Mouse (Mus musculus) MEL (cell line): ENCODE measurements around the gene Prkcd. TPM values are rescaled to one million over a fixed set of nuclear protein-coding genes. Genes with fewer than 3 reads are reported as not detected.

Source experiments
- DNase-seq: peaks from one replicate; pipeline ENCODE4 v3.0.0; 2011; ENCODE audit warnings: low read depth, low spot score
- H3K27ac ChIP-seq: 2 replicates; pipeline ENCODE4 v1.5.1; 2012; ENCODE audit warnings: low read depth, mild to moderate bottlenecking, control low read depth, low read length, moderate library complexity; ENCODE audit not compliant: control insufficient read depth
- H3K27me3 ChIP-seq, 2 experiments: fragments of 150-350 bp in 1 of 2; sonication (generic) in 1 of 2; 2 replicates each; pipeline ENCODE4 v1.6.1; 2012; ENCODE audit warnings: low read length in 2 of 2, mild to moderate bottlenecking in 2 of 2, improper control_type of control experiment in 1 of 2, moderate library complexity in 1 of 2; ENCODE audit not compliant: insufficient read depth in 2 of 2, control insufficient read depth in 1 of 2
- H3K36me3 ChIP-seq, 2 experiments: 2 replicates each; pipeline ENCODE4 v1.6.1; 2012 to 2014; ENCODE audit warnings: low read length in 2 of 2, improper control_type of control experiment in 1 of 2, inconsistent platforms in 1 of 2, mild to moderate bottlenecking in 1 of 2; ENCODE audit not compliant: insufficient read depth in 2 of 2, control insufficient read depth in 1 of 2
- H3K4me1 ChIP-seq, 2 experiments: fragments of 150-350 bp in 1 of 2; sonication (generic) in 1 of 2; 2 replicates each; pipeline ENCODE4 v1.6.1; 2012; ENCODE audit warnings: low read length in 2 of 2, improper control_type of control experiment in 1 of 2, mild to moderate bottlenecking in 1 of 2; ENCODE audit not compliant: insufficient read depth in 2 of 2, control insufficient read depth in 1 of 2
- H3K4me3 ChIP-seq, 2 experiments: fragments of 150-350 bp in 1 of 2; sonication (generic) in 1 of 2; 2 replicates each; pipeline ENCODE4 v1.5.1; 2012; ENCODE audit warnings: low read depth in 2 of 2, low read length in 2 of 2, mild to moderate bottlenecking in 2 of 2, moderate library complexity in 2 of 2, control low read depth in 1 of 2, improper control_type of control experiment in 1 of 2; ENCODE audit not compliant: control insufficient read depth in 1 of 2, insufficient read depth in 1 of 2
- H3K79me2 ChIP-seq: 2 replicates; pipeline ENCODE4 v1.6.1; 2012; ENCODE audit warnings: mild to moderate bottlenecking, low read length, moderate library complexity; ENCODE audit not compliant: control insufficient read depth, poor library complexity, insufficient read depth
- H3K9ac ChIP-seq: 2 replicates; pipeline ENCODE4 v1.6.1; 2012; ENCODE audit warnings: low read depth, mild to moderate bottlenecking, control low read depth, low read length, moderate library complexity; ENCODE audit not compliant: control insufficient read depth, poor library complexity, severe bottlenecking
- H3K9me3 ChIP-seq: fragments of 150-350 bp; sonication (generic); replicated peaks from 2 replicates; pipeline ENCODE4 v1.6.1; 2012; ENCODE audit warnings: mild to moderate bottlenecking, low read length, improper control_type of control experiment, moderate library complexity; ENCODE audit not compliant: insufficient read depth
- BHLHE40 ChIP-seq: IDR thresholded peaks from 2 replicates; pipeline ENCODE4 v1.6.1; 2012; ENCODE audit warnings: low read depth, mild to moderate bottlenecking, inconsistent platforms, low read length, improper control_type of control experiment, borderline replicate concordance
- CHD1 ChIP-seq: IDR thresholded peaks from 2 replicates; pipeline ENCODE4 v1.6.1; 2012; ENCODE audit warnings: low read depth, mild to moderate bottlenecking, inconsistent platforms, low read length, improper control_type of control experiment
- CHD2 ChIP-seq: IDR thresholded peaks from 2 replicates; pipeline ENCODE4 v1.6.1; 2011; ENCODE audit warnings: low read length, improper control_type of control experiment
- CTCF ChIP-seq, 3 experiments: IDR thresholded peaks in 2 of 3; conservative IDR thresholded peaks in 1 of 3; 2 replicates each; pipeline ENCODE4 v1.5.1; 2011 to 2012; ENCODE audit warnings: low read length in 3 of 3, low read depth in 2 of 3, mild to moderate bottlenecking in 2 of 3, improper control_type of control experiment in 1 of 3, inconsistent platforms in 1 of 3, mixed read lengths in 1 of 3, moderate library complexity in 1 of 3; ENCODE audit not compliant: control insufficient read depth in 1 of 3, insufficient read depth in 1 of 3, poor library complexity in 1 of 3, severe bottlenecking in 1 of 3
- ELF1 ChIP-seq: IDR thresholded peaks from 2 replicates; pipeline ENCODE4 v1.6.1; 2014; ENCODE audit warnings: low read depth, mild to moderate bottlenecking, inconsistent platforms, low read length, improper control_type of control experiment, moderate library complexity
- EP300 ChIP-seq, 2 experiments: IDR thresholded peaks; 2 replicates each; pipeline ENCODE4 v1.6.1; 2011; ENCODE audit warnings: improper control_type of control experiment in 2 of 2, low read length in 2 of 2, low read depth in 1 of 2, mild to moderate bottlenecking in 1 of 2
- ETS1 ChIP-seq: IDR thresholded peaks from 2 replicates; pipeline ENCODE4 v1.6.1; 2012; ENCODE audit warnings: low read depth, mild to moderate bottlenecking, inconsistent platforms, low read length, improper control_type of control experiment, moderate library complexity
- GABPA ChIP-seq: IDR thresholded peaks from 2 replicates; pipeline ENCODE4 v1.6.1; 2012; ENCODE audit warnings: low read depth, mild to moderate bottlenecking, inconsistent platforms, low read length, improper control_type of control experiment, moderate library complexity
- GATA1 ChIP-seq: IDR thresholded peaks from 2 replicates; pipeline ENCODE4 v1.6.1; 2011; ENCODE audit warnings: low read depth, low read length, improper control_type of control experiment
- HCFC1 ChIP-seq: IDR thresholded peaks from 2 replicates; pipeline ENCODE4 v1.6.1; 2012; ENCODE audit warnings: low read depth, mild to moderate bottlenecking, inconsistent platforms, low read length, improper control_type of control experiment, moderate library complexity
- JUND ChIP-seq: IDR thresholded peaks from 2 replicates; pipeline ENCODE4 v1.6.1; 2011; ENCODE audit warnings: low read depth, mild to moderate bottlenecking, improper control_type of control experiment, low read length
- KAT2A ChIP-seq: conservative IDR thresholded peaks from 2 replicates; pipeline ENCODE4 v1.6.1; 2012; ENCODE audit warnings: low read depth, low read length, improper control_type of control experiment, inconsistent platforms
- MAFK ChIP-seq: IDR thresholded peaks from 2 replicates; pipeline ENCODE4 v1.6.1; 2011; ENCODE audit warnings: low read depth, mild to moderate bottlenecking, low read length, improper control_type of control experiment, borderline replicate concordance
- MAX ChIP-seq: IDR thresholded peaks from 2 replicates; pipeline ENCODE4 v1.6.1; 2011; ENCODE audit warnings: low read length, improper control_type of control experiment
- MAZ ChIP-seq: IDR thresholded peaks from 2 replicates; pipeline ENCODE4 v1.6.1; 2012; ENCODE audit warnings: low read depth, mild to moderate bottlenecking, inconsistent platforms, low read length, improper control_type of control experiment
- MEF2A ChIP-seq: IDR thresholded peaks from 2 replicates; pipeline ENCODE4 v1.6.1; 2014; ENCODE audit warnings: low read depth, mild to moderate bottlenecking, inconsistent platforms, low read length, improper control_type of control experiment; ENCODE audit not compliant: poor library complexity, insufficient replicate concordance, severe bottlenecking; ENCODE audit errors: extremely low read depth
- MYB ChIP-seq: IDR thresholded peaks from 2 replicates; pipeline ENCODE4 v1.6.1; 2011; ENCODE audit warnings: mild to moderate bottlenecking, low read depth, low read length, improper control_type of control experiment
- MYC ChIP-seq: IDR thresholded peaks from 2 replicates; pipeline ENCODE4 v1.6.1; 2011; ENCODE audit warnings: low read depth, mild to moderate bottlenecking, low read length, improper control_type of control experiment, moderate library complexity
- NELFE ChIP-seq: IDR thresholded peaks from 2 replicates; pipeline ENCODE4 v1.6.1; 2011; ENCODE audit warnings: low read depth, low read length, improper control_type of control experiment
- NRF1 ChIP-seq: IDR thresholded peaks from 2 replicates; pipeline ENCODE4 v1.6.1; 2014; ENCODE audit warnings: low read depth, mild to moderate bottlenecking, inconsistent platforms, low read length, improper control_type of control experiment, moderate library complexity; ENCODE audit not compliant: poor library complexity, insufficient read depth, severe bottlenecking
- POLR2A ChIP-seq, 2 experiments: IDR thresholded peaks; 2 replicates each; pipeline ENCODE4 v1.6.1; 2011 to 2012; ENCODE audit warnings: low read length in 2 of 2, mild to moderate bottlenecking in 2 of 2, control low read depth in 1 of 2, improper control_type of control experiment in 1 of 2, low read depth in 1 of 2, moderate library complexity in 1 of 2; ENCODE audit not compliant: control insufficient read depth in 1 of 2, insufficient read depth in 1 of 2, poor library complexity in 1 of 2
- POLR2AphosphoS2 ChIP-seq: IDR thresholded peaks from 2 replicates; pipeline ENCODE4 v1.6.1; 2011; ENCODE audit warnings: low read length, improper control_type of control experiment
- POLR2AphosphoS5 ChIP-seq: IDR thresholded peaks from 2 replicates; pipeline ENCODE4 v1.6.1; 2012; ENCODE audit warnings: low read depth, borderline replicate concordance, mild to moderate bottlenecking, inconsistent platforms, low read length, moderate library complexity, mixed read lengths
- RAD21 ChIP-seq: IDR thresholded peaks from 2 replicates; pipeline ENCODE4 v1.6.1; 2011; ENCODE audit warnings: mild to moderate bottlenecking, low read depth, low read length, improper control_type of control experiment
- RCOR1 ChIP-seq: IDR thresholded peaks from 2 replicates; pipeline ENCODE4 v1.6.1; 2012; ENCODE audit warnings: low read depth, mild to moderate bottlenecking, inconsistent platforms, low read length, improper control_type of control experiment
- SIN3A ChIP-seq: IDR thresholded peaks from 2 replicates; pipeline ENCODE4 v1.6.1; 2012; ENCODE audit warnings: low read length, improper control_type of control experiment, inconsistent platforms
- SMC3 ChIP-seq: IDR thresholded peaks from 2 replicates; pipeline ENCODE4 v1.6.1; 2011; ENCODE audit warnings: low read depth, low read length, improper control_type of control experiment
- TAL1 ChIP-seq: IDR thresholded peaks from 2 replicates; pipeline ENCODE4 v1.6.1; 2012; ENCODE audit warnings: mild to moderate bottlenecking, inconsistent platforms, low read length, moderate library complexity, mixed read lengths
- TBP ChIP-seq: IDR thresholded peaks from 2 replicates; pipeline ENCODE4 v1.8.0; 2011; ENCODE audit warnings: low read depth, low read length, improper control_type of control experiment
- TCF12 ChIP-seq: IDR thresholded peaks from 2 replicates; pipeline ENCODE4 v1.6.1; 2014; ENCODE audit warnings: low read depth, mild to moderate bottlenecking, inconsistent platforms, low read length, improper control_type of control experiment, moderate library complexity
- UBTF ChIP-seq: IDR thresholded peaks from 2 replicates; pipeline ENCODE4 v1.6.1; 2012; ENCODE audit warnings: low read depth, mild to moderate bottlenecking, inconsistent platforms, low read length, improper control_type of control experiment, moderate library complexity, borderline replicate concordance; ENCODE audit not compliant: insufficient read depth
- USF1 ChIP-seq: IDR thresholded peaks from 2 replicates; pipeline ENCODE4 v1.6.1; 2014; ENCODE audit warnings: low read depth, mild to moderate bottlenecking, inconsistent platforms, low read length, improper control_type of control experiment, moderate library complexity
- USF2 ChIP-seq, 2 experiments: IDR thresholded peaks; 2 replicates each; pipeline ENCODE4 v1.6.1; 2011 to 2012; ENCODE audit warnings: improper control_type of control experiment in 2 of 2, low read length in 2 of 2, borderline replicate concordance in 1 of 2, inconsistent platforms in 1 of 2, low read depth in 1 of 2, mild to moderate bottlenecking in 1 of 2; ENCODE audit not compliant: insufficient read depth in 1 of 2
- ZC3H11A ChIP-seq: IDR thresholded peaks from 2 replicates; pipeline ENCODE4 v1.6.1; 2012; ENCODE audit warnings: low read depth, mild to moderate bottlenecking, inconsistent platforms, low read length, improper control_type of control experiment
- ZKSCAN1 ChIP-seq: IDR thresholded peaks from 2 replicates; pipeline ENCODE4 v1.6.1; 2012; ENCODE audit warnings: low read depth, mild to moderate bottlenecking, inconsistent platforms, low read length, improper control_type of control experiment, moderate library complexity
- ZMIZ1 ChIP-seq: IDR thresholded peaks from 2 replicates; pipeline ENCODE4 v1.6.1; 2012; ENCODE audit warnings: low read depth, mild to moderate bottlenecking, inconsistent platforms, low read length, improper control_type of control experiment, moderate library complexity
- ZNF384 ChIP-seq: IDR thresholded peaks from 2 replicates; pipeline ENCODE4 v1.6.1; 2012; ENCODE audit warnings: low read depth, mild to moderate bottlenecking, inconsistent platforms, low read length, improper control_type of control experiment
- polyA plus RNA-seq, 2 experiments: library from polyadenylated mRNA; stranded (reverse) in 1 of 2; unstranded in 1 of 2; fragments of >175 nt in 1 of 2; fragments of >200 nt in 1 of 2; gene quantifications; 2 replicates each; pipeline versions ENCODE4 v1.2.1 to v1.2.4; 2012; ENCODE audit warnings: low replicate concordance in 2 of 2, low read depth in 1 of 2; ENCODE audit not compliant: insufficient read length in 2 of 2, insufficient read depth in 1 of 2, missing spikeins in 1 of 2
- total RNA-seq: library from RNA; depleted of rRNA; stranded (reverse); fragments of 300-350 nt; gene quantifications from 2 replicates; pipeline ENCODE4 v1.2.3, GENCODE M21; 2012

Gene Prkcd
- total and polyA plus RNA-seq, 3 experiments, result 33.9 to 72.7 TPM; not detected in 1

- H3K36me3 ChIP-seq, result peaks cover 0 to 10% of the 10 kb centered on the region in 2 experiments; a peak in 2 of 4 replicates
- H3K79me2 ChIP-seq, result peaks cover 4% of the 10 kb centered on the region
- no peaks in the 10 kb centered on the region for H3K27me3 ChIP-seq
- H3K4me1 ChIP-seq, result peaks cover 3 to 7% of the 10 kb centered on the region in 2 experiments
- peak; percentile 90 for DNase-seq
- peak overlapping the region; percentile 56; the same call in 1 of the 2 replicates for H3K27ac ChIP-seq
- H3K9ac ChIP-seq, result no peak overlapping the region
- H3K9me3 ChIP-seq, result no peaks in the 10 kb centered on the region
- no peak overlapping the region for H3K4me3 ChIP-seq
- TF ChIP-seq POLR2A (IDR thresholded peaks at IDR 0.05; ENCODE audit: control insufficient read depth in 1 of 2, insufficient read depth in 1 of 2, low read depth in 1 of 2, low read length in 2 of 2, poor library complexity in 1 of 2) (no peak), ZMIZ1 (no peak), TBP (peak; percentile 77), GABPA (no peak), CTCF (IDR thresholded peaks at IDR 0.05 in 2 of 3, conservative IDR thresholded peaks at IDR 0.05 in 1 of 3; ENCODE audit: control insufficient read depth in 1 of 3, insufficient read depth in 1 of 3, low read depth in 2 of 3, low read length in 3 of 3, poor library complexity in 1 of 3, severe bottlenecking in 1 of 3) (no peak), BHLHE40 (no peak), JUND (no peak), POLR2AphosphoS5 (no peak), MAZ (no peak), MAX (peak; percentile 48; the same call in 1 of the 2 replicates), ZNF384 (peak; percentile 2; the same call in 1 of the 2 replicates), MAFK (no peak), TCF12 (peak; percentile 30; the same call in 1 of the 2 replicates), KAT2A (no peak), MYC (no peak), UBTF (no peak), ZKSCAN1 (no peak), CHD2 (no peak), MEF2A (no peak), HCFC1 (no peak), TAL1 (no peak), CHD1 (0 out of 2 replicates have a peak, but pooled peaks have one; percentile 29), ETS1 (no peak), EP300 (IDR thresholded peaks at IDR 0.05; ENCODE audit: low read depth in 1 of 2, low read length in 2 of 2) (peak; percentile 25 to 54; a peak in 2 of 4 replicates), SMC3 (0 out of 2 replicates have a peak, but pooled peaks have one; percentile 6), ELF1 (0 out of 2 replicates have a peak, but pooled peaks have one; percentile 53), MYB (no peak), USF2 (IDR thresholded peaks at IDR 0.05; ENCODE audit: borderline replicate concordance in 1 of 2, insufficient read depth in 1 of 2, low read depth in 1 of 2, low read length in 2 of 2) (no peak), USF1 (no peak), RCOR1 (no peak), NRF1 (no peak), RAD21 (no peak; the same call in none of the 2 replicates), NELFE (no peak), POLR2AphosphoS2 (no peak), GATA1 (peak; percentile 65; the same call in 1 of the 2 replicates), ZC3H11A (no peak), SIN3A (peak; percentile 71)
These were observed 29.5 kb upstream of the Prkcd start for GRCm38 (mm10) chr14:30655531-30655930.
